Mouse (Mus musculus) B cell, adult (primary cell): Measurements from ENCODE around the gene Gm4181. TPM values are rescaled to one million over a fixed set of nuclear protein-coding genes. Genes with fewer than 3 reads are reported as not detected.

Source experiments
- total RNA-seq: library from RNA; stranded (reverse); gene quantifications from 4 replicates; pipeline ENCODE4 v1.2.4, GENCODE M21; 2023; ENCODE audit not compliant: inconsistent age

Gene Gm4181
- total RNA-seq, result not detected in 4 replicates

GRCm38 (mm10) chr14:51635566-51635965 lies at the start of gene Gm4181:
TSS of gene Gm4181 (minus strand) at chr14:51635666.

GRCm38 (mm10) chr14:51611210-51611609 lies 24.3 kb downstream of the Gm4181 start, which contains the start of gene Gm17078:
TSS of gene Gm17078 (minus strand) at chr14:51611310.

GRCm38 (mm10) chr14:51592039-51592438 lies 43.4 kb downstream of the Gm4181 start, which contains the start of gene Gm17174:
TSS of gene Gm17174 (minus strand) at chr14:51592139.

Other genes starting within 250 kb of the Gm4181 start
- gene Vmn2r88, start 224.8 kb downstream of the Gm4181 start, total RNA-seq, result not detected in 4 replicates
- not detected in 4 replicates for gene Vmn2r89, start 183.8 kb downstream of the Gm4181 start, total RNA-seq
- gene Gm5622, start 82.9 kb downstream of the Gm4181 start, total RNA-seq, result not detected in 4 replicates
- not detected in 4 replicates for gene Gm17175, start 61.6 kb downstream of the Gm4181 start, total RNA-seq
- not detected in 4 replicates for gene Gm17174, start 43.5 kb downstream of the Gm4181 start, total RNA-seq
- not detected in 4 replicates for gene Gm17078, start 24.4 kb downstream of the Gm4181 start, total RNA-seq
- gene Gm17079, start 59.8 kb upstream of the Gm4181 start, total RNA-seq, result not detected in 4 replicates
- gene Gm5800, start 81.5 kb upstream of the Gm4181 start, total RNA-seq, result not detected in 4 replicates
- not detected in 4 replicates for gene Ang4, start 137.9 kb upstream of the Gm4181 start, total RNA-seq
- gene AY358078, start 164.4 kb upstream of the Gm4181 start, total RNA-seq, result not detected in 4 replicates
- not detected in 4 replicates for gene Ear6, start 218.0 kb upstream of the Gm4181 start, total RNA-seq
- gene Mettl17, start 249.2 kb upstream of the Gm4181 start, total RNA-seq, result 40.0 to 67.1 TPM (median 63.4 TPM) in 4 replicates